Mouse (Mus musculus) heart, postnatal 0 days (tissue): ENCODE results near the gene Nfia.

Experiments used
- CTCF ChIP-seq: IDR thresholded peaks from 2 replicates; pipeline ENCODE4 v1.5.1; 2016; ENCODE audit warnings: antibody characterized with exemption, control low read depth, low read depth
- EP300 ChIP-seq: IDR thresholded peaks from 2 replicates; pipeline ENCODE4 v1.6.1; 2016; ENCODE audit warnings: antibody characterized with exemption, low read depth

DNA sequence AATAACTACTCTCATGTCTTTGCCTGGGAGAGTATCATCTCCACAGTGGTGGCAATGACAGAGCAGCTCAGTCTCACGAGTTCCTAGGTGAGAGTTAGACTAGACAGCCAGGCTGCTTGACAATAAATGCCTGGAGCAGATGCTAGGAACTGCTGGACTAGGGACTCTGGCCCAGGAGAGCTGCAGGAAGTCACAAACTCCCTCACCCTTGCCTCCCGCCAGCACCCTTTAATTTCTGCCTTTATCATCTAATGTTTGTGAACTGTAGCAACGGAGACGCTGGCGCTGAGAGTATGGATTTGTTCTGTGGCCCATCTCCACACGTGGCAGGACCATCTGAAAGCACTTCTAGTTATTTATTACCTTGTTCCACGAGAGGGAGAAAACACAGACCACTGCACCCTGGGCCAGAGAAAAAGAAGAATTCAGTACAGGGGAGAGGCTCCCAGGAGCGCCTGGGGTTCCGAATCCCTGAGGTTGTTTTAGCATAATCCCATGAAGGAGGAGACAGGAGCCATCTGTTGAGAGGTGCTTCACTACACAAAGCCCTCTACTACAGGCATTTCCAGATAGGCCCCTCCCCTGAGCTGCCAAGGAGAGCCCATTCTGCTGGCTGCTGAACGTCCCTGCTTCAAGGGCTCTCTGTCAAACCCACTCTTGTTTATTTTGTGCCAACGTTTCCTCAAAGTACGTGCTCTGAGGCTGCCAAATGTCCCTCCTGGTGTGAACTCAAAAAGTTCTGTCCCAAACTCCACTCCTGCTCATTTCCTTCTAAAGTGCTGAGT, 231.0 kb downstream of the Nfia start:
- TF ChIP-seq CTCF (no peak), EP300 (0 out of 2 replicates have a peak, but pooled peaks have one; percentile 20)
